Comparison of ENCODE assay signal across 19 mouse cellular contexts in the genomic region with DNA sequence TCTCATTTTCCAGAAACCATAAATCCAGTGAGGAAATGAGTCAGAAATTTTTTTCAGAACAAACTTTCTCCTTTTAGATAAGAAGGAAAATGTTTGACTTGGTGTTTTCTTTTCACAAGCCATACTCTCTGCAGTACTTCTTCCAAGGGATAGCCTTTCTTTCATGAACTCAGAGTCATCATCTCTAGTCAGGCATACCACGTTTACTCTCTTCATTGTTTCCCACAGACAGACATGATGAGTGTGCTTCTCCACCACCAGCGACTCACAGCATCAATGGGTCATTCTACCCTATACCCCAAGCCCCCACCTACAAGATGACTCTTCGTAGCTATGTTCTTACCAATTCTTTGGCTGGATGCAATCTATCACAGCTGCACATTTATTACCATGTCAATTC.
"Had no signal": no experiment of that assay in that cellular context is flagged by ENCODE, and none has a peak within 500 bp of the region (broad histone marks: within the 10 kb centered on the region; RNA-seq: fewer than 3 reads in every experiment).

No protein-coding gene starts in this region.

- H3K27me3 ChIP-seq: kidney, embryonic 15.5 days; liver, embryonic 13.5 days; megakaryocyte, embryonic 14.5 days; midbrain, embryonic 13.5 days had no signal

- H3K27ac ChIP-seq: kidney, embryonic 15.5 days; left cerebral cortex, adult 2 months; liver, embryonic 13.5 days; midbrain, embryonic 10.5 days; midbrain, embryonic 13.5 days; stomach, postnatal 0 days had no signal

- DNase-seq: kidney, adult 11 months; kidney, adult 8-10 months; kidney, postnatal 36 days; layer of hippocampus, postnatal 36 days; liver, embryonic 13.5 days; lung, adult 2 months; lung, postnatal 36 days; right cerebral cortex, adult 18-20 months; right cerebral cortex, postnatal 14 days; right cerebral cortex, postnatal 4 days; thymus, adult 2 months; thymus, postnatal 25 days had no signal

- H3K36me3 ChIP-seq: kidney, embryonic 15.5 days; liver, embryonic 13.5 days; midbrain, embryonic 10.5 days; midbrain, embryonic 13.5 days had no signal

- H3K4me3 ChIP-seq: kidney, embryonic 15.5 days; left cerebral cortex, adult 2 months; liver, embryonic 13.5 days; megakaryocyte, embryonic 14.5 days; midbrain, embryonic 10.5 days; midbrain, embryonic 13.5 days had no signal

- H3K4me2 ChIP-seq: kidney, embryonic 15.5 days; liver, embryonic 13.5 days; midbrain, embryonic 13.5 days had no signal

- H3K4me1 ChIP-seq: kidney, embryonic 15.5 days; liver, embryonic 13.5 days; megakaryocyte, embryonic 14.5 days; midbrain, embryonic 10.5 days; midbrain, embryonic 13.5 days had no signal

- ATAC-seq: midbrain, embryonic 13.5 days; midbrain, embryonic 16.5 days had no signal
